Mouse (Mus musculus) ES-Bruce4 (cell line): ENCODE data around the gene Tex48. TPM values are rescaled to one million over a fixed set of nuclear protein-coding genes. Genes with fewer than 3 reads are reported as not detected.

Source experiments
- H3K27ac ChIP-seq: 2 replicates; pipeline ENCODE4 v1.5.1; 2012; ENCODE audit warnings: low read length, inconsistent platforms; ENCODE audit not compliant: insufficient read depth
- H3K27me3 ChIP-seq: 2 replicates; pipeline ENCODE4 v1.6.1; 2012; ENCODE audit warnings: mild to moderate bottlenecking, low read length, inconsistent platforms; ENCODE audit not compliant: control insufficient read depth, poor library complexity, insufficient read depth, severe bottlenecking
- H3K36me3 ChIP-seq: 2 replicates; pipeline ENCODE4 v1.6.1; 2012; ENCODE audit warnings: inconsistent platforms, mild to moderate bottlenecking, low read length, moderate library complexity; ENCODE audit not compliant: control insufficient read depth, poor library complexity, insufficient read depth, severe bottlenecking
- H3K4me1 ChIP-seq: one replicate; pipeline ENCODE4 v1.8.1; 2011; ENCODE audit warnings: low read length; ENCODE audit not compliant: control insufficient read depth, insufficient read depth
- H3K4me3 ChIP-seq: 2 replicates; pipeline ENCODE4 v1.5.1; 2011; ENCODE audit warnings: low read depth, mild to moderate bottlenecking, low read length
- H3K9ac ChIP-seq: 2 replicates; pipeline ENCODE4 v1.6.1; 2012; ENCODE audit warnings: low read depth, mild to moderate bottlenecking, inconsistent platforms; ENCODE audit not compliant: poor library complexity, severe bottlenecking
- H3K9me3 ChIP-seq: replicated peaks from 2 replicates; pipeline ENCODE4 v1.6.1; 2012; ENCODE audit warnings: mild to moderate bottlenecking, low read length, inconsistent platforms; ENCODE audit not compliant: control insufficient read depth, poor library complexity, insufficient read depth, severe bottlenecking
- CTCF ChIP-seq: IDR thresholded peaks from one replicate; pipeline ENCODE4 v1.8.1; 2011; ENCODE audit warnings: low read depth, low read length
- EP300 ChIP-seq: IDR thresholded peaks from 2 replicates; pipeline ENCODE4 v1.6.1; 2011; ENCODE audit warnings: low read depth, low read length; ENCODE audit not compliant: insufficient read depth
- POLR2A ChIP-seq: IDR thresholded peaks from one replicate; pipeline ENCODE4 v1.8.1; 2011; ENCODE audit warnings: low read length; ENCODE audit not compliant: insufficient read depth
- polyA plus RNA-seq: library from polyadenylated mRNA; stranded (reverse); fragments of >200 nt; gene quantifications from 2 replicates; pipeline ENCODE4 v1.2.4, GENCODE M21; 2011; ENCODE audit warnings: low read depth; ENCODE audit not compliant: missing spikeins, insufficient read depth, insufficient read length

Gene Tex48
- polyA plus RNA-seq, 1 experiment: not detected

GRCm38 (mm10) chr4:63594459-63595110, 27.6 kb downstream of the Tex48 start:
- Histone ChIP-seq H3K4me3 (no peak overlapping the region), H3K27me3 (no peaks in the 10 kb centered on the region), H3K27ac (no peak overlapping the region), H3K4me1 (no peaks in the 10 kb centered on the region), H3K9me3 (no peaks in the 10 kb centered on the region), H3K36me3 (no peaks in the 10 kb centered on the region), H3K9ac (no peak overlapping the region)
- TF ChIP-seq POLR2A (no peak), EP300 (no peak), CTCF (no peak)

DNA sequence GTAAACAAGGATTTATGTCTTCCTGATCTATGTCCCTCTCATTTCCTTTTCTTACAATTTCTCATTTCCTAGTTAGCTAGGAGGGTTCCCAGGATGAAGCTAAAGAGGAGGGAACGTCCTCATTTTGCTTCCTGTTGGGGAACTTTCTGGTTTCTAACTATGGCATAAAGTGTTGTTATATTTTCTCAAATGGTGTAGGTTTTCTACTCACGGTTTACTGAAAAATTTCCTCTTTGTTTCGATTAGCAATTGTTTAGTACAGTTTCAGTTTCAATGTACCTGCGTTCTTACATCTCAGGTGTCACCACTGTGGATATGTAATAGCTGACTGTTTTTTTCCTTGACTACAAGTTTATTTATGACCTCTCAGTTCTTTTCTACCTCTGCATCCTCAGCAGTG, 31.7 kb downstream of the Tex48 start:
- no peaks in the 10 kb centered on the region for H3K36me3 ChIP-seq
- no peaks in the 10 kb centered on the region for H3K27me3 ChIP-seq
- TF ChIP-seq EP300: no peak
- TF ChIP-seq CTCF: no peak
- TF ChIP-seq POLR2A: no peak
- H3K9me3 ChIP-seq: no peaks in the 10 kb centered on the region
- H3K4me1 ChIP-seq: no peaks in the 10 kb centered on the region
- no peak overlapping the region for H3K9ac ChIP-seq
- H3K4me3 ChIP-seq: no peak overlapping the region
- no peak overlapping the region for H3K27ac ChIP-seq

DNA sequence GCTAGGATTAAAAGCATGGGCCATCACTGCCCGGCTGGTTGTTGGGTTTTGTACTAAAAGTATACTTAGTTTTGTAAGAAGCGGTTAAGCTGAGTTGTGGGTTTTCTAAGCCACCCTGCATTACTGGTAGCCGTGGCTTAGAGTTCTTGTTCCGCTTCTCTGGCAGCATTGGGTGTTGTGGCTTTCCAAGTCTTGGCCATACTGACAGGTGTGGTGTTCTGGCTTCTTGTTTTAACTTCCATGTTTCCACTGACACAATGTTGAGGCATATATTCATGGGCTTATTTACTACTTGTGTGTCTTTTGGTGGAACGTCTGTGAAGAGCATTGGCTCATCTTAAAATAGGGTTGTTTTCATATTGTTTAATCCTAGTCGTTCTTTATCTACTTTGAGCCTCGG, 32.2 kb downstream of the Tex48 start:
- no peaks in the 10 kb centered on the region for H3K27me3 ChIP-seq
- H3K4me1 ChIP-seq: no peaks in the 10 kb centered on the region
- no peak overlapping the region for H3K27ac ChIP-seq
- H3K9me3 ChIP-seq: no peaks in the 10 kb centered on the region
- H3K36me3 ChIP-seq: no peaks in the 10 kb centered on the region
- no peak overlapping the region for H3K4me3 ChIP-seq
- no peak overlapping the region for H3K9ac ChIP-seq
- TF ChIP-seq EP300 (no peak), CTCF (no peak), POLR2A (no peak)

DNA sequence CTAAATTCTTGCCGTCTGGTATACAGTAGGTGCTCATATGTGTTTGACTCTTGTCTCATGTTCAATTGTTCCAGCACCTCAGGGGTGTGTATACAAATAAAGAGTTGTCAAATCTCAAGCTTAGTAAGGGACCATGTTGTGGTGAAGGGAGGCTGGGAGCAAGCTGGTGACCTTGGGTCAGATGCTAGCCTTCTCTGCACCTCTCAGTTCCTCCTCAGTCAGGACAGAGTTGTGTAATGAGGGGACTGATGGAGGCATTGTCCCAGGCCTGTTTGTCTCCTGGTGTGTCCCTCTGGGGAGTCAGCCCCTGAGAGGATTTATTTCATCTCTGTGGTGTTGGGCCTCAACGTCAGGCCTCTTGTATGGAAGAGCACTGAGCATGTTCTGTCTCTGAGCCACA, 36.0 kb downstream of the Tex48 start:
- Histone ChIP-seq H3K4me1 (no peaks in the 10 kb centered on the region), H3K9ac (no peak overlapping the region)

GRCm38 (mm10) chr4:63585216-63585615, 37.0 kb downstream of the Tex48 start:
- no peaks in the 10 kb centered on the region for H3K27me3 ChIP-seq
- H3K4me1 ChIP-seq: no peaks in the 10 kb centered on the region
- no peak overlapping the region for H3K27ac ChIP-seq
- TF ChIP-seq CTCF: no peak
- no peak for TF ChIP-seq POLR2A
- TF ChIP-seq EP300: no peak
- no peaks in the 10 kb centered on the region for H3K36me3 ChIP-seq
- H3K4me3 ChIP-seq: no peak overlapping the region
- no peaks in the 10 kb centered on the region for H3K9me3 ChIP-seq
- H3K9ac ChIP-seq: no peak overlapping the region

More for the DNA sequence above, 36.0 kb downstream of the Tex48 start:
- TF ChIP-seq EP300: no peak
- TF ChIP-seq CTCF: no peak
- no peak for TF ChIP-seq POLR2A
- no peak overlapping the region for H3K4me3 ChIP-seq
- H3K36me3 ChIP-seq: no peaks in the 10 kb centered on the region
- no peaks in the 10 kb centered on the region for H3K27me3 ChIP-seq
- no peaks in the 10 kb centered on the region for H3K9me3 ChIP-seq
- H3K27ac ChIP-seq: no peak overlapping the region

- Histone ChIP-seq H3K9ac (no peak overlapping the region), H3K4me3 (no peak overlapping the region), H3K36me3 (no peaks in the 10 kb centered on the region), H3K27me3 (no peaks in the 10 kb centered on the region), H3K4me1 (no peaks in the 10 kb centered on the region), H3K9me3 (peaks cover 15% of the 10 kb centered on the region), H3K27ac (no peak overlapping the region)
- TF ChIP-seq EP300: no peak
- no peak for TF ChIP-seq POLR2A
- no peak for TF ChIP-seq CTCF
Observed at GRCm38 (mm10) chr4:63582580-63582979, 39.6 kb downstream of the Tex48 start.
